Mouse (Mus musculus): ENCODE data around the gene Nle1. TPM values are rescaled to one million over a fixed set of nuclear protein-coding genes. Genes with fewer than 3 reads are reported as not detected.
A peak's percentile ranks its signal among the peaks of the same experiment; 100 is the strongest.

Nle1 gene
- total RNA-seq, 2 experiments from 2014 or later, result 12.6 to 12.7 TPM

- DNase-seq, result peak; percentile 98
- intact Hi-C loops (cut with DNase I), result loop anchor here (5.0 kb wide), 2 partner anchors 109 to 124 kb away; partner anchors contain the start of genes Cct6b and Zfp830
Measured at GRCm38 (mm10) chr11:82871031-82871446, 37.2 kb downstream of the Nle1 start, which contains the start of gene Rffl. Gene Rffl (minus strand): TSS chr11:82871210.

GRCm38 (mm10) chr11:82870173-82871030 is 37.8 kb downstream of the Nle1 start:
- intact Hi-C loops (cut with DNase I), result loop anchor here (1.0 to 5.0 kb wide), 3 partner anchors 51 to 123 kb away; partner anchors contain the start of genes Cct6b and Zfp830
- DNase-seq, result peak; percentile 56 to 61

GRCm38 (mm10) chr11:82869506-82870172 is 38.6 kb downstream of the Nle1 start:
- intact Hi-C loops (cut with DNase I), result loop anchor here (1.0 to 5.0 kb wide), 3 partner anchors 50 to 122 kb away; partner anchors contain the start of genes Cct6b and Zfp830
- DNase-seq, result no peak

GRCm38 (mm10) chr11:82867956-82868355 is 40.3 kb downstream of the Nle1 start:
- DNase-seq, result no peak
- intact Hi-C loops (cut with DNase I), result no loop called here

DNA sequence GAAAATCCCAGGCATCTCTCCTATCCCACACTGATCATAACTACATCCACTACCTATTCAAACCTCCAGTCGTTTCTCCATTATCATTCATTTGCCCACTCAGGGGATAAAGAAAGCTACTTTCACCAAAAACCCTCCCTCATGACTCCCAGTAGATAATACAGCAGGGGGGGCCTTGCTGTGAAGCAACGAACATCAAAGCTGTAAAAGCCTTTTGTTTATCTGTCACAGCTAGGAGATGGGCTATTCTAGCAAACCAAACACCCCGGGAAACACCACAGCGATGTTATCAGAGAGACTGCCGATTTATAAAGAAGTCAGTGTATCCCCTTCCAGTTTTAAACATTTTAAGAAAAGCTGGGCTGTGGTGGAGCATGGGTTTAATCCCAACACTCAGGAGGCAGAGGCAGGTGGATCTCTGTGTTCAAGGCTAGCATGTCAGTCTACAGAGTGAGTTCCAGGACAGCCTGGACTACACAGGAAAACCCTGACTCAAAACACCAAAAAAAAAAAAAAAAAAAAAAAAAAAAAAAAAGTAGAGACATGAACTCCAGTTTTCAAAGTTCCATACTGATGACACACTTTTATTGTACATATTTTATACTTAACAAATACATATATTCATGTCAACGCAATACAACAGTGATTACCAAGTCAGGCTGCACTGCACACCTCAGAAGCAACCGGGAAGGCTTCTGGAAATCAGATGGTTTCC is 41.2 kb downstream of the Nle1 start:
- intact Hi-C loops (cut with DNase I), result no loop called here
- DNase-seq, result no peak

- DNase-seq, result no peak
- intact Hi-C loops (cut with DNase I), result no loop called here
Measured at GRCm38 (mm10) chr11:82865957-82866356, 42.3 kb downstream of the Nle1 start.

- DNase-seq, result no peak
Measured at GRCm38 (mm10) chr11:82863488-82863931, 44.7 kb downstream of the Nle1 start.

GRCm38 (mm10) chr11:82863059-82863458 is 45.2 kb downstream of the Nle1 start:
- intact Hi-C loops (cut with DNase I), result no loop called here
- DNase-seq, result no peak

More at GRCm38 (mm10) chr11:82863488-82863931, 44.7 kb downstream of the Nle1 start:
- intact Hi-C loops (cut with DNase I), result no loop called here

GRCm38 (mm10) chr11:82862638-82863037 is 45.6 kb downstream of the Nle1 start:
- no peak for DNase-seq
- intact Hi-C loops (cut with DNase I), result no loop called here

GRCm38 (mm10) chr11:82861558-82861957 is 46.7 kb downstream of the Nle1 start:
- no peak for DNase-seq
- intact Hi-C loops (cut with DNase I), result no loop called here

DNA sequence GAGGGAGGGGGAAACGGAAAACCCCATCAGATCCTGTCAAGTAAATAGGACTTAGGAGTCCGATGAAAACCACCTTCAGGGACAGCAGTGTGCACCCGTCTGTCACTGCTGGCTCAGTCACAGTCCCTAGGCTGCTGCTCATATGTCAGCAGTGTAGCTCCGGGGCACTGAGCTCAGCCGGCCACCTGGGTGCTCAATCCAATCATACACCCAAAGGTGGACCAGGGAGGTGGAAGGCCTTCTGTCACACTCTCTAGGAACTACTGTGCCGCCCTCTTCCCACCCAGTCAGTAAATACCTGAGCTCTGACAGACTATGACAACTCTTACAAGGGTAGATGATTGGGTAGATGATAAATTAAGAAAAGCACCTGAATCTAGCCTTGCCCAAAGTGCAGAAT is 47.5 kb downstream of the Nle1 start:
- intact Hi-C loops (cut with DNase I), result no loop called here
- DNase-seq, result no peak

DNA sequence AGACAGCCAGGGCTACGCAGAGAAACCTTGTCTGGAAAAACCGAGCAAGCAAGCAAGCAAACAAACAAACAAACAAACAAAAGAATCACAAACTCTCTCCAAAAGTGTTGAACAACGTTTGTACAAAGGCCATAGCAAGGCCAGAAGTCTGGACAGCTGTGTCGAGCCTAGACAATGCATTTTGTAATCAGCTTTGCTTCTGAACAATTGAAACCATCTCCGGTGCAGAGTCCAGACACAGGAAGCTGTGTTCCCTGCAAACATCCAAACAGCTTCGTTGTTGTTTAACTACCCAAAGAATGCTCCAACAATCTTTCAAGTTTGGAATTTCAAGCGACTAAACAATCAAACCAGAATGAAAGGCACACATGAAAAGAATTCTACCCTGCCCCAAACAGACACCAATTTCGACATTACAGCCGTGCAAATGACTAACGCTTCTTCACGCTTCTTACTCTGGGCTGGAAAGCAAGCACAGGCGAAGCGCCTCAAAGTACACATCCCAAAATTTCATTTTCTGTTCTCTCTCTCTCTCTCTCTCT is 50.8 kb downstream of the Nle1 start:
- DNase-seq, result no peak
- intact Hi-C loops (cut with DNase I), result no loop called here

GRCm38 (mm10) chr11:82856032-82856431 is 52.2 kb downstream of the Nle1 start:
- DNase-seq, result no peak
- intact Hi-C loops (cut with DNase I), result no loop called here

- intact Hi-C loops (cut with DNase I), result no loop called here
- no peak for DNase-seq
Measured at GRCm38 (mm10) chr11:82855327-82855973, 52.8 kb downstream of the Nle1 start.

DNA sequence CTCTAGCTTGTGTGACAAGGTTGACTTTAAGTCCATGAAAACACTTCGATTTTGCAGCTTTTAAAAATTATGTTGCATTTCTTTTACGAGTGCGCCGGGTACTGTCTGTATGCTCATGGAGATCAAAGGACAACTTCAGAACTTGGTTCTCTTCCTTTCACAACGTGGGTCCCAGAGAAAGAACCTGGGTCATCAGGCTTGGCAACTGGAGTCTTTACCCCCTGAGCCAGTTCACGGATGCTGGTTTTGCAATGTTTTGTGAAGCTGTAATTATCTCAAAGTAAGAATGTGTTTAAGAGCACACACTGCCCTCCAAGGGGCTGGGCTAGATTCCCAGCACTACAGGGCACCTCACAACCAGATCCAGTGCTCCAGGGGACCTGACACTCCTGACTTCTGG is 54.1 kb downstream of the Nle1 start:
- intact Hi-C loops (cut with DNase I), result no loop called here
- DNase-seq, result no peak

GRCm38 (mm10) chr11:82852958-82853357 is 55.3 kb downstream of the Nle1 start:
- intact Hi-C loops (cut with DNase I), result no loop called here
- no peak for DNase-seq

GRCm38 (mm10) chr11:82852540-82852939 is 55.7 kb downstream of the Nle1 start:
- intact Hi-C loops (cut with DNase I), result no loop called here
- DNase-seq, result no peak

GRCm38 (mm10) chr11:82852115-82852514 is 56.1 kb downstream of the Nle1 start:
- intact Hi-C loops (cut with DNase I), result no loop called here
- no peak for DNase-seq
